Mouse (Mus musculus): ENCODE results near the gene Dcaf4. TPM values are rescaled to one million over a fixed set of nuclear protein-coding genes. Genes with fewer than 3 reads are reported as not detected.

Dcaf4 gene
- total RNA-seq, 2 experiments from 2014 or later = 1.7 to 8.1 TPM

- no peak for ATAC-seq (replicated peaks; ENCODE audit: low FRiP score, poor library complexity, severe bottlenecking)
Measured at GRCm38 (mm10) chr12:83495248-83495960, 24.9 kb upstream of the Dcaf4 start.

GRCm38 (mm10) chr12:83495961-83496282 lies 24.3 kb upstream of the Dcaf4 start:
- ATAC-seq (replicated peaks; ENCODE audit: low FRiP score, poor library complexity, severe bottlenecking) = no peak

- no peak for ATAC-seq (replicated peaks; ENCODE audit: low FRiP score, poor library complexity, severe bottlenecking)
Measured at GRCm38 (mm10) chr12:83496336-83496735, 23.9 kb upstream of the Dcaf4 start.

GRCm38 (mm10) chr12:83496736-83497135 lies 23.5 kb upstream of the Dcaf4 start:
- no peak for ATAC-seq (replicated peaks; ENCODE audit: low FRiP score, poor library complexity, severe bottlenecking)

GRCm38 (mm10) chr12:83497959-83498358 lies 22.3 kb upstream of the Dcaf4 start:
- ATAC-seq (replicated peaks; ENCODE audit: low FRiP score, poor library complexity, severe bottlenecking) = no peak

- ATAC-seq (replicated peaks; ENCODE audit: low FRiP score, poor library complexity, severe bottlenecking) = no peak
Measured at GRCm38 (mm10) chr12:83499256-83499655, 21.0 kb upstream of the Dcaf4 start.

- ATAC-seq (replicated peaks; ENCODE audit: low FRiP score, poor library complexity, severe bottlenecking) = peak; percentile 87
Measured at GRCm38 (mm10) chr12:83502190-83502589, 18.1 kb upstream of the Dcaf4 start.

- no peak for ATAC-seq (replicated peaks; ENCODE audit: low FRiP score, poor library complexity, severe bottlenecking)
Measured at GRCm38 (mm10) chr12:83506543-83506942, 13.7 kb upstream of the Dcaf4 start.

- ATAC-seq (replicated peaks; ENCODE audit: low FRiP score, poor library complexity, severe bottlenecking) = no peak
Measured at GRCm38 (mm10) chr12:83510586-83510985, 9.7 kb upstream of the Dcaf4 start.

GRCm38 (mm10) chr12:83512783-83513182 lies 7.5 kb upstream of the Dcaf4 start:
- ATAC-seq (replicated peaks; ENCODE audit: low FRiP score, poor library complexity, severe bottlenecking) = no peak

GRCm38 (mm10) chr12:83513185-83513584 lies 7.1 kb upstream of the Dcaf4 start:
- ATAC-seq (replicated peaks; ENCODE audit: low FRiP score, poor library complexity, severe bottlenecking) = no peak

GRCm38 (mm10) chr12:83514216-83514615 lies 6.0 kb upstream of the Dcaf4 start:
- no peak for ATAC-seq (replicated peaks; ENCODE audit: low FRiP score, poor library complexity, severe bottlenecking)

- ATAC-seq (replicated peaks; ENCODE audit: low FRiP score, poor library complexity, severe bottlenecking) = no peak
Measured at GRCm38 (mm10) chr12:83517580-83517979, 2.7 kb upstream of the Dcaf4 start.

- no peak for ATAC-seq (replicated peaks; ENCODE audit: low FRiP score, poor library complexity, severe bottlenecking)
Measured at GRCm38 (mm10) chr12:83521083-83521482, 817 bp downstream of the Dcaf4 start.

- no peak for ATAC-seq (replicated peaks; ENCODE audit: low FRiP score, poor library complexity, severe bottlenecking)
Measured at GRCm38 (mm10) chr12:83523056-83523455, 2.8 kb downstream of the Dcaf4 start.

- ATAC-seq (replicated peaks; ENCODE audit: low FRiP score, poor library complexity, severe bottlenecking) = no peak
Measured at GRCm38 (mm10) chr12:83523892-83524291, 3.6 kb downstream of the Dcaf4 start.

GRCm38 (mm10) chr12:83524329-83524728 lies 4.1 kb downstream of the Dcaf4 start:
- ATAC-seq (replicated peaks; ENCODE audit: low FRiP score, poor library complexity, severe bottlenecking) = no peak

GRCm38 (mm10) chr12:83525822-83526544 lies 5.7 kb downstream of the Dcaf4 start:
- ATAC-seq (replicated peaks; ENCODE audit: low FRiP score, poor library complexity, severe bottlenecking) = no peak

- ATAC-seq (replicated peaks; ENCODE audit: low FRiP score, poor library complexity, severe bottlenecking) = no peak
Measured at GRCm38 (mm10) chr12:83527816-83528215, 7.5 kb downstream of the Dcaf4 start.

GRCm38 (mm10) chr12:83528665-83529064 lies 8.4 kb downstream of the Dcaf4 start:
- no peak for ATAC-seq (replicated peaks; ENCODE audit: low FRiP score, poor library complexity, severe bottlenecking)

GRCm38 (mm10) chr12:83531992-83532391 lies 11.7 kb downstream of the Dcaf4 start:
- ATAC-seq (replicated peaks; ENCODE audit: low FRiP score, poor library complexity, severe bottlenecking) = no peak

- no peak for ATAC-seq (replicated peaks; ENCODE audit: low FRiP score, poor library complexity, severe bottlenecking)
Measured at GRCm38 (mm10) chr12:83532966-83533365, 12.7 kb downstream of the Dcaf4 start.

Measured in erythroblast, adult 5-6 weeks (primary cell).